Mouse (Mus musculus): ENCODE results near the gene Nol7.

- TF ChIP-seq POLR2A (IDR thresholded peaks at IDR 0.05; ENCODE audit: low read depth, low read length) = peak; percentile 58
- peak; percentile 61; the same call in 1 of the 2 replicates for TF ChIP-seq CTCF (IDR thresholded peaks at IDR 0.05; ENCODE audit: borderline replicate concordance, insufficient read depth, low read length)
Measured at GRCm38 (mm10) chr13:43364985-43365824, 33.0 kb upstream of the Nol7 start, which contains the start of gene Sirt5.
